Mouse (Mus musculus) adrenal gland, adult 8-10 months (tissue): ENCODE measurements around the gene Ugt1a1. TPM values are rescaled to one million over a fixed set of nuclear protein-coding genes. Genes with fewer than 3 reads are reported as not detected.
"Not testable (repeated sequence)": the region's sequence is repeated elsewhere in the genome, so short reads cannot be mapped to it uniquely, and the experiment has no call there.

Experiments
- DNase-seq: peaks from one replicate; pipeline ENCODE4 v3.0.0; 2022
- total RNA-seq, 4 experiments: library from RNA; stranded (reverse); gene quantifications; 2 replicates each; pipeline ENCODE4 v1.2.4; 2022

The Ugt1a1 gene
- total RNA-seq, 4 experiments from 2014 or later, result 0.40 to 83.2 (median 28.8) TPM

GRCm38 (mm10) chr1:88218591-88218990 is 6.8 kb downstream of the Ugt1a1 start:
- DNase-seq, result no peak

GRCm38 (mm10) chr1:88219054-88219453 is 7.3 kb downstream of the Ugt1a1 start:
- DNase-seq, result no peak

GRCm38 (mm10) chr1:88220336-88220735 is 8.6 kb downstream of the Ugt1a1 start:
- no peak for DNase-seq

- DNase-seq, result no peak
Observed at GRCm38 (mm10) chr1:88222216-88222615, 10.5 kb downstream of the Ugt1a1 start.

GRCm38 (mm10) chr1:88223011-88223515 is 11.3 kb downstream of the Ugt1a1 start:
- DNase-seq, result not testable (repeated sequence)

GRCm38 (mm10) chr1:88223591-88223990 is 11.8 kb downstream of the Ugt1a1 start:
- DNase-seq, result no peak

GRCm38 (mm10) chr1:88224029-88224776 is 12.4 kb downstream of the Ugt1a1 start:
- peak; percentile 61 for DNase-seq

- DNase-seq, result not testable (repeated sequence)
Observed at GRCm38 (mm10) chr1:88225301-88225700, 13.5 kb downstream of the Ugt1a1 start.

- no peak for DNase-seq
Observed at GRCm38 (mm10) chr1:88225741-88226140, 14.0 kb downstream of the Ugt1a1 start.

- DNase-seq, result no peak
Observed at GRCm38 (mm10) chr1:88226670-88227379, 15.1 kb downstream of the Ugt1a1 start, which contains the start of gene Mroh2a. Gene Mroh2a, plus strand, starts transcription at chr1:88226986.

- no peak for DNase-seq
Observed at GRCm38 (mm10) chr1:88227482-88227881, 15.7 kb downstream of the Ugt1a1 start.

GRCm38 (mm10) chr1:88228121-88228520 is 16.4 kb downstream of the Ugt1a1 start:
- no peak for DNase-seq

- no peak for DNase-seq
Observed at GRCm38 (mm10) chr1:88229566-88229965, 17.8 kb downstream of the Ugt1a1 start.

GRCm38 (mm10) chr1:88229986-88230385 is 18.2 kb downstream of the Ugt1a1 start:
- DNase-seq, result no peak

- DNase-seq, result no peak
Observed at GRCm38 (mm10) chr1:88230421-88230820, 18.7 kb downstream of the Ugt1a1 start.

- DNase-seq, result no peak
Observed at GRCm38 (mm10) chr1:88230981-88231802, 19.4 kb downstream of the Ugt1a1 start.

GRCm38 (mm10) chr1:88231803-88232499 is 20.2 kb downstream of the Ugt1a1 start:
- no peak for DNase-seq

- no peak for DNase-seq
Observed at GRCm38 (mm10) chr1:88232664-88233380, 21.1 kb downstream of the Ugt1a1 start.

- no peak for DNase-seq
Observed at GRCm38 (mm10) chr1:88233421-88234247, 21.9 kb downstream of the Ugt1a1 start.

GRCm38 (mm10) chr1:88234248-88234610 is 22.5 kb downstream of the Ugt1a1 start:
- no peak for DNase-seq
